Mouse (Mus musculus): ENCODE measurements around the gene Camk2n1. TPM values are rescaled to one million over a fixed set of nuclear protein-coding genes. Genes with fewer than 3 reads are reported as not detected.

Camk2n1 gene
- polyA plus RNA-seq (2012; rRNA removed), result 39.6 and 40.1 TPM in 2 replicates

- H3K4me1 ChIP-seq (ENCODE audit: control insufficient read depth, insufficient read depth, low read length), result peaks cover 18% of the 10 kb centered on the region
- DNase-seq, result peak; percentile 95
- TF ChIP-seq POLR2A (IDR thresholded peaks at IDR 0.05; ENCODE audit: low read depth, low read length), result peak; percentile 86
- no peak for TF ChIP-seq CTCF (conservative IDR thresholded peaks at IDR 0.05; ENCODE audit: insufficient read depth, insufficient read length, low read depth, low read length)
- WGBS, result 1% methylated on average over 59 of the region's 64 CpGs
- no peaks in the 10 kb centered on the region for H3K27me3 ChIP-seq (replicated peaks; ENCODE audit: control insufficient read depth, insufficient read depth, low read length)
- H3K27ac ChIP-seq (ENCODE audit: insufficient read depth, low read depth, low read length), result peak within 1 kb of the TSS; percentile 99
- H3K36me3 ChIP-seq (ENCODE audit: control insufficient read depth, insufficient read depth, low read length), result no peaks in the 10 kb centered on the region
- peak within 1 kb of the TSS; percentile 99 for H3K4me3 ChIP-seq (ENCODE audit: insufficient read depth, low read depth, low read length)
Measured at GRCm38 (mm10) chr4:138453753-138454570, at the start of gene Camk2n1. Gene Camk2n1 (plus strand): TSS chr4:138454314.

DNA sequence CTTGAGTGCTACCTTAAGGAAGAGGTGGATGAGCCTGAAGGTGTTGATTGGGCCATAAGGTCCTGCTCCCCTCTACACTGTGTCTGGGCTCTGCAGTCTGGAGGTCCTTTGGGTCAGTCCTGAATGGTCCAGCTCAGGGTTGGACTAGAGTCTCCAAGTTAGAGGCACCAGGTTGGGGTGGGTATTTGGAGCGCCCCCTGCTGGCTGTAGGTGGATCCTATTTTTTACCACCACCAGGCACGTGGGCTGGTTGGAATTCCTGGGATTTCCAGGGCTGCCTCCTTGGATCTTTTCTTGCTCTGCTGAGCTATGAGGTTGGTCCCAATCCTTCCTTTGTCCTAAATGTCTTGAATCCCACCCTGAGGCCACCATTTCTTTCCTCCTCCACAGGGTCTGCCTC is 49.3 kb upstream of the Camk2n1 start:
- Histone ChIP-seq H3K36me3 (ENCODE audit: control insufficient read depth, insufficient read depth, low read length) (no peaks in the 10 kb centered on the region), H3K4me1 (ENCODE audit: control insufficient read depth, insufficient read depth, low read length) (no peaks in the 10 kb centered on the region), H3K27me3 (replicated peaks; ENCODE audit: control insufficient read depth, insufficient read depth, low read length) (no peaks in the 10 kb centered on the region), H3K27ac (ENCODE audit: insufficient read depth, low read depth, low read length) (no peak overlapping the region), H3K4me3 (ENCODE audit: insufficient read depth, low read depth, low read length) (no peak overlapping the region)
- peak; percentile 66 for DNase-seq
- TF ChIP-seq CTCF (conservative IDR thresholded peaks at IDR 0.05; ENCODE audit: insufficient read depth, insufficient read length, low read depth, low read length) (peak; percentile 71), POLR2A (IDR thresholded peaks at IDR 0.05; ENCODE audit: low read depth, low read length) (no peak)
- WGBS, result 4% methylated on average over 2 of the region's 2 CpGs

DNA sequence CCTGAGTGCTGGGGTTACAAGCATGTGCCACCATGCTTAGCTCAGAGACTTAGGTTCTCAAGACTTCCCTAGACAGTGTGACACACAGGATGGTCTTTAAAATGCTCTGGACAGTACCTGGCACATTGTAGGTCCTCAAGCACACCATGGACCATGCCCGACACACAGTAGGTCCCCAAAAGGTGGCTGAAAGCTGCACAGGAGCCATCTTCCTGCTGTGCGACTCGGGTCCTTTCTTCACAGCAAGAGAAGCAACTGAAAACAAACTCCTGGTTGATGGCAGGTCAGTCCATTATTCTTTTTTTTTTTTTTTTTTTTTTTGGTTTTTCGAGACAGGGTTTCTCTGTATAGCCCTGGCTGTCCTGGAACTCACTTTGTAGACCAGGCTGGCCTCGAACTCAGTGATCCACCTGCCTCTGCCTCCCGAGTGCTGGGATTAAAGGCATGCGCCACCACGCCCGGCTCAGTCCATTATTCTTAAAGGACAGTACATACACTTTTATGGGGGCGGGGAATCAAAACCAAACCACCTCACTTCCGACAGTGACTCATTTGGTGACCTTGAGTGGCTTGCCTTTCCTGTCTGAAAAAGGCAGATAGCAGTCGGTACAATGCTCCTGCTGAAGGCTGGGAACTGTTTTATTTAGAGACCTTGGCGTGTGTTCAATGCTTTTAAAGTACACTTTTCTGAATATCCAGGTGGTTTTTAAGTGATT is 46.5 kb upstream of the Camk2n1 start:
- Histone ChIP-seq H3K27ac (ENCODE audit: insufficient read depth, low read depth, low read length) (no peak overlapping the region), H3K36me3 (ENCODE audit: control insufficient read depth, insufficient read depth, low read length) (no peaks in the 10 kb centered on the region), H3K4me3 (ENCODE audit: insufficient read depth, low read depth, low read length) (no peak overlapping the region), H3K4me1 (ENCODE audit: control insufficient read depth, insufficient read depth, low read length) (no peaks in the 10 kb centered on the region), H3K27me3 (replicated peaks; ENCODE audit: control insufficient read depth, insufficient read depth, low read length) (no peaks in the 10 kb centered on the region)
- peak; percentile 58 for DNase-seq
- 54% methylated on average over 12 of the region's 13 CpGs for WGBS
- no peak for TF ChIP-seq CTCF (conservative IDR thresholded peaks at IDR 0.05; ENCODE audit: insufficient read depth, insufficient read length, low read depth, low read length)
- TF ChIP-seq POLR2A (IDR thresholded peaks at IDR 0.05; ENCODE audit: low read depth, low read length), result no peak

DNA sequence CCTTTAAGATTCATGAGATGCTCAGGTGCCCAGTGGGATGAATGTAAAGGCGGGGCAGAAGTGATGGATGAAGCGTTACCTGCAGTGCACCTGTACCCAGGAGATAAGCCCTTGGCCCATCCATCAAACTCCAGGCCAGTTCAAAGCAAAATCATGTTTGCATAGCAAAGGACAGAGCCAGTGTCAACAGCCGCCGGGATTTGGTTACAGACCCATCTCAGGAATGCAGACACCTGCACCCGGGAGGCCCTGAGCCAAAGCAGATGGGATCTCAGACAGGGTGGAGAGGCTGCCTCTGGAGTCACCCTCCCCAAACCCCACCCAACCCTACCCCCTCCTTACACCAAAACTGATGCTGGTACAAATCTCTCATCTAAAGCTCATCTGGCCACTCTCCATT is 43.1 kb upstream of the Camk2n1 start:
- Histone ChIP-seq H3K4me3 (ENCODE audit: insufficient read depth, low read depth, low read length) (no peak overlapping the region), H3K27ac (ENCODE audit: insufficient read depth, low read depth, low read length) (no peak overlapping the region), H3K36me3 (ENCODE audit: control insufficient read depth, insufficient read depth, low read length) (no peaks in the 10 kb centered on the region), H3K4me1 (ENCODE audit: control insufficient read depth, insufficient read depth, low read length) (no peaks in the 10 kb centered on the region), H3K27me3 (replicated peaks; ENCODE audit: control insufficient read depth, insufficient read depth, low read length) (no peaks in the 10 kb centered on the region)
- DNase-seq, result no peak
- TF ChIP-seq CTCF (conservative IDR thresholded peaks at IDR 0.05; ENCODE audit: insufficient read depth, insufficient read length, low read depth, low read length) (no peak), POLR2A (IDR thresholded peaks at IDR 0.05; ENCODE audit: low read depth, low read length) (no peak)
- 33% methylated on average over 5 of the region's 5 CpGs for WGBS

DNA sequence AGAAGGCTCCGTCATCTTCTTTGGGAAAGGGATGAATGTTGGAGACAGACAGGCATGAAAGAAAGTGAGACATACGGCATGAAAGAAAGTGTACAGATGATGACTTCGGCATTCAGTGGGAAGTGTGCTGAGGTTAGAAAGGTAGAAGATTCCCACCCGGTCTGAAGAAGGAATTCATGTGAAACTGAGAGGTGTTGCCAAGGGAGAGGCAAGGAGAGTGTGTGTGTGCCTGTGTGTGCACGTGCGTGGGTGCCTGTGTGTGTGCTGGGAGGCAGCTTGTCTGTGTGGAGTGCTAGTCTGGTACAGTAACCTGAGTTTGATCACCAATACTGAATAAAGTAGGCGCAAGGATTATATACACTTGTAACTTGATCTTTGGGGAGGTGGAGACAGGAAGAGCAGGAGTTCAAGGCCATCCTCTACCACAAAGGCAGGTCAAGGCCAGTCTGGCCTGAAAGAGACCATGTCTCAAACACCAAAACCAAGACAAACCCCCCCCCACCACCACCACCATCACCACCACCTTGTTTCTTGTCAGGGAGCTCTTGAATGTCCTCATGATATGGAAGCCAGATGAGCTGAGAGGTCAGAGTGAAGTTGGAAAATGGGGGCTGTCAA is 42.5 kb upstream of the Camk2n1 start:
- 47% methylated on average over 7 of the region's 7 CpGs for WGBS
- Histone ChIP-seq H3K27ac (ENCODE audit: insufficient read depth, low read depth, low read length) (no peak overlapping the region), H3K27me3 (replicated peaks; ENCODE audit: control insufficient read depth, insufficient read depth, low read length) (no peaks in the 10 kb centered on the region), H3K4me1 (ENCODE audit: control insufficient read depth, insufficient read depth, low read length) (no peaks in the 10 kb centered on the region), H3K36me3 (ENCODE audit: control insufficient read depth, insufficient read depth, low read length) (no peaks in the 10 kb centered on the region), H3K4me3 (ENCODE audit: insufficient read depth, low read depth, low read length) (no peak overlapping the region)
- TF ChIP-seq CTCF (conservative IDR thresholded peaks at IDR 0.05; ENCODE audit: insufficient read depth, insufficient read length, low read depth, low read length) (no peak), POLR2A (IDR thresholded peaks at IDR 0.05; ENCODE audit: low read depth, low read length) (no peak)
- no peak for DNase-seq

DNA sequence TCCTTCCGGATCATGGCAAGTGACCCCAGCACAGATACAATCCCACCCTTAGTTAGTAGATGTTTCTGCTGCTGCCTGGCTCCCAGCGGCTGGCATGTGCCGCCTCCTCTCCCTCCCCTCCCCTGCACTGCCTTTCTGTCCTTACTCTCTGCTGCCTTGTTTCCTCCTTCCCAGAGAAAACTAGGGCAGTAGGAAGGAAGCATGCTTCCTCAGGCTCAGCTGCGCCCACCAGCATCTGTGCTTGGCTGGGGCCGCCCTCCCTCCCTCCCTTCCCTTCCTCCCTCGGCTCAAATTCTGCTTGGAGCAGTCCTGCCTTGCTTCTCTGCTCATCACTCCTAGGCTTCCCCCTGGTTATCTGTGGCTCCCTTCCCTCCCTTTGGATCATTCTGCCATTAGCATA is 39.4 kb upstream of the Camk2n1 start:
- no peak overlapping the region for H3K27ac ChIP-seq (ENCODE audit: insufficient read depth, low read depth, low read length)
- peak; percentile 31 for DNase-seq

DNA sequence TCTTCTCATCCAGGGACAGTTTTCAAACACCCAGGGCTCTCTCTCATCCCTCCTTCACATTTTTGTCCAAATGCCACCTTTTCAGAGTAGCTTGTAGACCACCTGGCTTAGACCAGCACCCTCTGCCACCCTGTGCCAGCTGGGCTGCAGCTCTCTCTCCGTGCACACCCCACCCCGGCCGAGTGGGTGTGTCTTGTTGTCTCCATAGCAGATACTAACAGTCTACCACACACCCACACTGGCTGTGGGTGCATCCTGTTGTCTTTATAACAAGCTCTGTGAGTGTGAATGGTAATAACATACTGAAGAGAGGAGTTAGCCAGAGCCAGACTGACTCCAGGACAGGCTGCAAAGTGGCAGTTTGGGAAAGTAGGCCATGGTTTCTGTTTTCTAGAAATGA is 38.1 kb upstream of the Camk2n1 start:
- TF ChIP-seq POLR2A (IDR thresholded peaks at IDR 0.05; ENCODE audit: low read depth, low read length) (no peak), CTCF (conservative IDR thresholded peaks at IDR 0.05; ENCODE audit: insufficient read depth, insufficient read length, low read depth, low read length) (no peak)
- H3K4me1 ChIP-seq (ENCODE audit: control insufficient read depth, insufficient read depth, low read length), result no peaks in the 10 kb centered on the region
- no peak overlapping the region for H3K27ac ChIP-seq (ENCODE audit: insufficient read depth, low read depth, low read length)
- H3K36me3 ChIP-seq (ENCODE audit: control insufficient read depth, insufficient read depth, low read length), result no peaks in the 10 kb centered on the region
- 76% methylated on average over 3 of the region's 3 CpGs for WGBS
- H3K4me3 ChIP-seq (ENCODE audit: insufficient read depth, low read depth, low read length), result no peak overlapping the region
- no peak for DNase-seq
- no peaks in the 10 kb centered on the region for H3K27me3 ChIP-seq (replicated peaks; ENCODE audit: control insufficient read depth, insufficient read depth, low read length)

More for the DNA sequence above, 39.4 kb upstream of the Camk2n1 start:
- H3K27me3 ChIP-seq (replicated peaks; ENCODE audit: control insufficient read depth, insufficient read depth, low read length), result no peaks in the 10 kb centered on the region
- no peak overlapping the region for H3K4me3 ChIP-seq (ENCODE audit: insufficient read depth, low read depth, low read length)
- 16% methylated on average over 6 of the region's 6 CpGs for WGBS
- H3K36me3 ChIP-seq (ENCODE audit: control insufficient read depth, insufficient read depth, low read length), result no peaks in the 10 kb centered on the region
- H3K4me1 ChIP-seq (ENCODE audit: control insufficient read depth, insufficient read depth, low read length), result no peaks in the 10 kb centered on the region
- TF ChIP-seq POLR2A (IDR thresholded peaks at IDR 0.05; ENCODE audit: low read depth, low read length), result no peak
- no peak for TF ChIP-seq CTCF (conservative IDR thresholded peaks at IDR 0.05; ENCODE audit: insufficient read depth, insufficient read length, low read depth, low read length)
